Mouse (Mus musculus) neural tube, embryonic 12.5 days (tissue): ENCODE results near the gene Setx. TPM values are rescaled to one million over a fixed set of nuclear protein-coding genes. Genes with fewer than 3 reads are reported as not detected.

Experiments
- ATAC-seq: fragments of 200-750 bp; cut with Nextera tagmentation; 2 replicates; pipeline ENCODE4 v1.8.0; 2017; ENCODE audit warnings: low read depth, mild to moderate bottlenecking, moderate TSS enrichment, moderate library complexity; ENCODE audit not compliant: low FRiP score
- H3K27ac ChIP-seq: fragments of 300-500 bp; sonication (generic); 2 replicates; pipeline ENCODE4 v1.5.1; 2016
- H3K27me3 ChIP-seq: fragments of 300-500 bp; sonication (generic); replicated peaks from 2 replicates; pipeline ENCODE4 v1.6.1; 2016; ENCODE audit warnings: mild to moderate bottlenecking
- H3K36me3 ChIP-seq: fragments of 300-500 bp; sonication (generic); 2 replicates; pipeline ENCODE4 v1.6.1; 2016; ENCODE audit warnings: mild to moderate bottlenecking
- H3K4me1 ChIP-seq: fragments of 300-500 bp; sonication (generic); 2 replicates; pipeline ENCODE4 v1.6.1; 2016
- H3K4me2 ChIP-seq: fragments of 300-500 bp; sonication (generic); replicated peaks from 2 replicates; pipeline ENCODE4 v1.6.1; 2016; ENCODE audit warnings: mild to moderate bottlenecking
- H3K4me3 ChIP-seq: fragments of 300-500 bp; sonication (generic); 2 replicates; pipeline ENCODE4 v1.5.1; 2016
- H3K9ac ChIP-seq: fragments of 300-500 bp; sonication (generic); 2 replicates; pipeline ENCODE4 v1.6.1; 2016; ENCODE audit warnings: mild to moderate bottlenecking
- H3K9me3 ChIP-seq: fragments of 300-500 bp; sonication (generic); 2 replicates; pipeline ENCODE4 v1.6.1; 2016; ENCODE audit warnings: mild to moderate bottlenecking
- WGBS: fragments of 180-500 bp; shearing (Covaris S2); methylation state at CpG from one replicate; pipeline ENCODE4 v1.1.7; 2016; 5-methylcytosine and 5-hydroxymethylcytosine counted together
- polyA plus RNA-seq: library from polyadenylated mRNA; unstranded; fragments of >200 nt; fragmentation: Nextera tagmentation; extraction: Ambion mirVana; gene quantifications from 2 replicates; pipeline ENCODE4 v1.2.1, GENCODE M21; 2016

Gene Setx
- polyA plus RNA-seq, 1 experiment from 2014 or later, result 19.1 TPM

DNA sequence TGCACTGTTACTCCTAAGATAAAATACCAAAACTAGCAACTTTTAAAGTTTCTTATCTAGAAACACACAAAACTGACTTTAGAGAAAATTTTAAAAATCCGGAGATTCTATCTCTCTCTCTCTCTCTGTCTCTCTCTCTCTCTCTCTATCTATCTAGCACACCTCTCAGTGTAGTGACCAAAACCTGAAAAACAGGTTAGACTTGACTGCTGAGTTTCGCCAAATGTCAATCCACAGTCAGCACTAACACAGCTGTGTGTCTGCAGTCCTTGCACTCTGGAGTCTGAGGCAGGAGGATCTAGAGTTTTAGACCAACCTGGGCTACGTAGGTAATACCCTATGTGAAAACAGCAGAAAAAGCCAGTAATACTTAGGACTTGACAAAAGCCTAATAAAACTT lies 50.9 kb downstream of the Setx start:
- Histone ChIP-seq H3K4me1 (no peaks in the 10 kb centered on the region), H3K9me3 (no peaks in the 10 kb centered on the region), H3K27me3 (no peaks in the 10 kb centered on the region), H3K36me3 (peaks cover 82% of the 10 kb centered on the region), H3K9ac (no peak overlapping the region), H3K27ac (no peak overlapping the region), H3K4me3 (no peak overlapping the region), H3K4me2 (no peak overlapping the region)
- 94% methylated on average over 3 of the region's 3 CpGs for WGBS
- ATAC-seq, result no peak

DNA sequence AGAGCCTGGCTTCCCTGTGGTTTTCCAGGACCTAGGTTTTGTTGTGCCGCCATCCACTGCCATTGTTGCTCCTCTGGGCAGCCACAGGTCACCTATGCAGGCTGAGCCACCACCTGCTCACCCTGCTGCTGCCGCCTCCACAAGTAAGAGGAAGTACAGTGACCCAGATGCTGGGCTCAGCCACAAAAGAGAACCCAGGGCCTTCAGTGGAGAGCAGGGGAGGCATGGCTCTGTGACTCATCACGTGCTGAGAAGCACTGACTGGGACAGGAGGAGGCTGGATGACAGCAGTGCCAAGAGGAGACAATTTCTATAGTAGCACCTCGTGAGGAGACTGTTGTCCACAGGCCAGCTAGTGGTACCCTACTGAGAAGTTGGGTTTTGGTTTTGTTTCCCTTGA lies 55.8 kb downstream of the Setx start:
- Histone ChIP-seq H3K27ac (no peak overlapping the region), H3K4me3 (no peak overlapping the region), H3K9me3 (no peaks in the 10 kb centered on the region), H3K9ac (no peak overlapping the region), H3K27me3 (no peaks in the 10 kb centered on the region), H3K4me1 (no peaks in the 10 kb centered on the region), H3K4me2 (no peak overlapping the region), H3K36me3 (peaks cover 59% of the 10 kb centered on the region)
- no peak for ATAC-seq
- WGBS, result 86% methylated on average over 4 of the region's 4 CpGs

DNA sequence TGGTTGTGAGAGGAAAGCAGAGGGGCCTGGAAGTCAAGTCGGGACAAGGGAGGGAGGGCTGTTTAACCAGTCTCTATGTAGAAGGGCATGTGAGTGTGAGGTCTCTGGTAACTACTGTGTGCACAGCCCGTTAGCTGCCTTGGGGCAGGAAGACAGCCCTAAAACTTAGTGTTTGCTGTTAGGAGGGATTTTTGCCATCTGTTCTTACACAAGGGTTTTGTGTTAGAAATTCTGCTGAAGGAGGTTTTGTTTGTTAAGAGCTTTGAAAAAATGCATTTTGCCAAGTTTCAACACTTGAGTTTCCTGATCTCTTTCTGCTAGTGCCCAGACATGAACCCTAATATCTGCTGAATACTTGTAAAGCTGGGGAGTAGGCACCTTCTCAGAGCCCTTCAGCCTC lies 57.1 kb downstream of the Setx start:
- no peak for ATAC-seq
- Histone ChIP-seq H3K4me2 (no peak overlapping the region), H3K4me3 (no peak overlapping the region), H3K27ac (no peak overlapping the region), H3K4me1 (no peaks in the 10 kb centered on the region), H3K36me3 (peaks cover 52% of the 10 kb centered on the region), H3K27me3 (no peaks in the 10 kb centered on the region), H3K9ac (no peak overlapping the region), H3K9me3 (no peaks in the 10 kb centered on the region)
- 87% methylated on average over 2 of the region's 2 CpGs for WGBS

DNA sequence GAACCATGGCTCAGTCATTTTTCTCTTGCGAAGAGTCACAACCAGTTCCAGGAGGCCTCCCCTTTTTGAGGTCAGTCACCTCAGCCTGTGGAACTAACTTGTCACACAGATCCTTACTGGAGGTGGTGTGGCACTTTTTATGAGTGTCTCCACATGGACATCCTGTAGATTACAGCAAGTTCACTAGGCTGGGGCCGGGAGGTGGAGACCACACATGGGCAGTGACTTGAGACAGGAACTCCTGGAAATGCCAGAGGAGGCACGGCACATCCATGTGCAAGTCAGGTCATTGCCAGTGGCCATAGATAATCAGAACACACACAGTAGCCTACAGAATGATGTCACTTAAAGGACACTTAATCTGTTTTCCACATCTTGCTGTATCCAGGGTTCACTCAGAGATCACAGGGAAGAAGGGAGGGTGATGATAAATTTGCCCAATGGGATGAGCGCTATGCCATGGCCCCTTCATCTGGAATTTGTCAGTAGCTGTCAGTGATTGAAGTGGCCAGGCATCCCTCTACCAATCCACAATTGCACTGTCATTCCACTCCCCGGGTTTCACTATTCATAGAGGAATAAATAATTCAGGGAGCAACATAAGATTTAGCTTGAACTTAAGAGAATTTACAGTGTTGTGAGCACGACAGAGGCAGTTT lies 59.4 kb downstream of the Setx start:
- no peak overlapping the region for H3K4me2 ChIP-seq
- no peaks in the 10 kb centered on the region for H3K4me1 ChIP-seq
- 72% methylated on average over 6 of the region's 6 CpGs for WGBS
- H3K36me3 ChIP-seq, result peaks cover 32% of the 10 kb centered on the region
- H3K27me3 ChIP-seq, result no peaks in the 10 kb centered on the region
- no peaks in the 10 kb centered on the region for H3K9me3 ChIP-seq
- no peak overlapping the region for H3K4me3 ChIP-seq
- no peak overlapping the region for H3K27ac ChIP-seq
- ATAC-seq, result no peak
- no peak overlapping the region for H3K9ac ChIP-seq

DNA sequence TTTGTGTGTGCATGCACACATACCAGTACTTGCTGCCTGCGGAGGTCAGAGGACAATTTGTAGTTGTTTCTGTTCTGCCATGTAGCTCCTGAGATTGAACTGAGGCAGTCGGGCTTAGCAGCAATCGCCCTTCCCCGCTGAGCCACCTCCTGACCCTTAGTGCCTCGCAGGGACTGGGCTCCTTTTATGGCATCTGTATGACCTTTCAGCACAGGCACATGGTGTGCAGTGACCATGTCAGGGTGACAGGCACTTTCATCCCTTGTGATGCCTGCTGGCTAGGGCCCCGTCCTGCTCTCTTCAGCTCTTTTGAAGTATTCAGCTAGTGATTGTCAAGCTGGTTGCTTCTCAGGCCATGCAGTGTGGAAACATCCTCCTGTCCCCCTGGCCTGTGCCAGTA lies 62.2 kb downstream of the Setx start:
- Histone ChIP-seq H3K9ac (no peak overlapping the region), H3K4me2 (no peak overlapping the region), H3K27me3 (no peaks in the 10 kb centered on the region), H3K4me3 (no peak overlapping the region), H3K9me3 (no peaks in the 10 kb centered on the region), H3K36me3 (peaks cover 4% of the 10 kb centered on the region; the same call in 1 of the 2 replicates), H3K4me1 (peaks cover 7% of the 10 kb centered on the region; the same call in 1 of the 2 replicates), H3K27ac (no peak overlapping the region)
- WGBS, result 29% methylated on average over 6 of the region's 6 CpGs
- no peak for ATAC-seq

- Histone ChIP-seq H3K27ac (no peak overlapping the region), H3K4me3 (no peak overlapping the region), H3K36me3 (no peaks in the 10 kb centered on the region), H3K4me2 (no peak overlapping the region), H3K27me3 (peaks cover 7% of the 10 kb centered on the region), H3K4me1 (peaks cover 34% of the 10 kb centered on the region), H3K9me3 (no peaks in the 10 kb centered on the region), H3K9ac (no peak overlapping the region)
- ATAC-seq, result no peak
- 81% methylated on average over 7 of the region's 7 CpGs for WGBS
Observed at GRCm38 (mm10) chr2:29190392-29190791, 66.4 kb downstream of the Setx start.

GRCm38 (mm10) chr2:29191216-29192215 lies 67.5 kb downstream of the Setx start:
- H3K36me3 ChIP-seq, result no peaks in the 10 kb centered on the region
- 55% methylated on average over 10 of the region's 10 CpGs for WGBS
- peak overlapping the region; percentile 21; the same call in 1 of the 2 replicates for H3K27ac ChIP-seq
- no peak overlapping the region for H3K4me2 ChIP-seq
- peaks cover 18% of the 10 kb centered on the region for H3K27me3 ChIP-seq
- no peak overlapping the region for H3K4me3 ChIP-seq
- H3K9ac ChIP-seq, result peak overlapping the region; percentile 29; the same call in 1 of the 2 replicates
- no peak for ATAC-seq
- H3K4me1 ChIP-seq, result peaks cover 36% of the 10 kb centered on the region
- H3K9me3 ChIP-seq, result no peaks in the 10 kb centered on the region

- Histone ChIP-seq H3K4me1 (peaks cover 36% of the 10 kb centered on the region), H3K9ac (no peak overlapping the region), H3K9me3 (no peaks in the 10 kb centered on the region), H3K36me3 (no peaks in the 10 kb centered on the region), H3K27ac (0 out of 2 replicates have a peak overlapping the region, but pooled peaks have one; percentile 26), H3K4me2 (no peak overlapping the region), H3K27me3 (peaks cover 23% of the 10 kb centered on the region), H3K4me3 (no peak overlapping the region)
- ATAC-seq, result no peak
- WGBS, result 85% methylated on average over 8 of the region's 8 CpGs
Observed at GRCm38 (mm10) chr2:29192629-29193278, 68.8 kb downstream of the Setx start.

- H3K27ac ChIP-seq, result no peak overlapping the region
- H3K36me3 ChIP-seq, result no peaks in the 10 kb centered on the region
- 20% methylated on average over 16 of the region's 16 CpGs for WGBS
- H3K4me2 ChIP-seq, result peak overlapping the region; percentile 96
- H3K4me3 ChIP-seq, result peak overlapping the region; percentile 41
- H3K4me1 ChIP-seq, result peaks cover 36% of the 10 kb centered on the region
- peak overlapping the region; percentile 48; the same call in 1 of the 2 replicates for H3K9ac ChIP-seq
- no peak for ATAC-seq
- no peaks in the 10 kb centered on the region for H3K9me3 ChIP-seq
- peaks cover 23% of the 10 kb centered on the region for H3K27me3 ChIP-seq
Observed at GRCm38 (mm10) chr2:29193819-29194546, 70.0 kb downstream of the Setx start.

GRCm38 (mm10) chr2:29194547-29195463 lies 70.8 kb downstream of the Setx start:
- Histone ChIP-seq H3K9ac (peak overlapping the region; percentile 48), H3K4me3 (peak overlapping the region; percentile 41), H3K4me1 (peaks cover 36% of the 10 kb centered on the region), H3K27ac (no peak overlapping the region), H3K27me3 (peaks cover 23% of the 10 kb centered on the region), H3K9me3 (no peaks in the 10 kb centered on the region), H3K4me2 (peak overlapping the region; percentile 96), H3K36me3 (no peaks in the 10 kb centered on the region)
- ATAC-seq, result peak; percentile 63
- WGBS, result under 1% methylated on average over 61 of the region's 61 CpGs

DNA sequence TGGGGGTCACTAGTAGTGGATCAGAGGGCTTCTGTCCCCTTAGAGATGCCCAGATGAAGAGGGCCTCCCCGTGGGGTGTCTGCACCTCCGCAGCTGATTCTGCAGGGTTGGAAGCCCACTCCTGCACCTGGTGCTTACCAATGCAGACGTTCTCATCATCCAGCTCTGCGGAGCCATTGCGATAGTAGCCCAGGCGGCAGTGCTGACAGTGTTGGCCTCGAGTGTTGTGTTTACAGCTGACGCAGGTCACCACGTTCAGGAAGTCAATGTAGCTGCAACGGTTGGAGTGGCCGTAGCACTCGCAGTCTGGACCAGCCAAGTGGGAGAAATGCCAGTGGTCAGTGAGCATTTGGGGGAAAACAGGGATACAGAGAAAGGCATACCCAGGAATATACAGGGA lies 72.9 kb downstream of the Setx start:
- no peak overlapping the region for H3K4me2 ChIP-seq
- peaks cover 23% of the 10 kb centered on the region for H3K27me3 ChIP-seq
- H3K9ac ChIP-seq, result no peak overlapping the region
- no peak overlapping the region for H3K4me3 ChIP-seq
- no peaks in the 10 kb centered on the region for H3K9me3 ChIP-seq
- ATAC-seq, result no peak
- H3K27ac ChIP-seq, result no peak overlapping the region
- 68% methylated on average over 12 of the region's 12 CpGs for WGBS
- no peaks in the 10 kb centered on the region for H3K36me3 ChIP-seq
- peaks cover 23% of the 10 kb centered on the region for H3K4me1 ChIP-seq
